Comparison of ENCODE assay signal across 26 mouse cellular contexts in genomic region chr1:57076696-57077095, GRCm38 (mm10).
DNase-seq lines count a peak whose midpoint lies in the region; ATAC-seq lines count a peak whose summit lies in the region.
"Had no signal": no experiment of that assay in that cellular context is flagged by ENCODE, and none has a peak within 500 bp of the region (broad histone marks: within the 10 kb centered on the region; RNA-seq: fewer than 3 reads in every experiment).

No protein-coding gene starts in this region.

- H3K36me3 ChIP-seq in embryonic facial prominence, embryonic 11.5 days (replicated peaks; ENCODE audit: control insufficient read depth, insufficient read depth, low read depth, low read length): no peaks in the 10 kb centered on the region
- H3K36me3 ChIP-seq in limb, embryonic 13.5 days: no peaks in the 10 kb centered on the region
- H3K36me3 ChIP-seq: forebrain, embryonic 10.5 days; G1E; hindbrain, embryonic 10.5 days; hindbrain, embryonic 13.5 days; intestine, embryonic 15.5 days had no signal

- H3K4me1 ChIP-seq in embryonic facial prominence, embryonic 11.5 days (ENCODE audit: control insufficient read depth, insufficient read depth, low read length): no peaks in the 10 kb centered on the region
- peaks cover 10% of the 10 kb centered on the region; the same call in 1 of the 2 replicates for H3K4me1 ChIP-seq in limb, embryonic 13.5 days
- H3K4me1 ChIP-seq: forebrain, embryonic 13.5 days; hindbrain, embryonic 13.5 days; intestine, embryonic 15.5 days had no signal

- no peak overlapping the region for H3K4me2 ChIP-seq in embryonic facial prominence, embryonic 11.5 days (ENCODE audit: low read depth, low read length)
- 0 out of 2 replicates have a peak overlapping the region, but pooled peaks have one; percentile 5 for H3K4me2 ChIP-seq in limb, embryonic 13.5 days (replicated peaks)
- H3K4me2 ChIP-seq: forebrain, embryonic 13.5 days; heart, embryonic 11.5 days; hindbrain, embryonic 13.5 days; intestine, embryonic 15.5 days had no signal

- peak; percentile 61 for DNase-seq in heart, adult 11 months
- no peak for DNase-seq in heart, postnatal 36 days
- DNase-seq in embryonic facial prominence, embryonic 11.5 days (ENCODE audit: low spot score): peak; percentile 59
- peak; percentile 45 for DNase-seq in forelimb bud, embryonic 11.5 days (ENCODE audit: low read depth, low spot score)
- DNase-seq in testis, postnatal 14 days (ENCODE audit: low spot score): no peak
- DNase-seq in right cerebral cortex, postnatal 14 days: no peak
- no peak for DNase-seq in gastrocnemius, adult 18-20 months (ENCODE audit: low spot score)
- DNase-seq: adrenal gland, adult 2 months; adrenal gland, postnatal 14 days; cerebellum, adult 11 months; cerebellum, adult 2 months; cerebellum, adult 9-11 months; cerebellum, postnatal 25 days; gastrocnemius, postnatal 36 days; kidney, adult 11 months had no signal

- no peaks in the 10 kb centered on the region for H3K27me3 ChIP-seq in embryonic facial prominence, embryonic 11.5 days (ENCODE audit: control insufficient read depth, insufficient read depth, low read length)
- peaks cover 4% of the 10 kb centered on the region for H3K27me3 ChIP-seq in limb, embryonic 13.5 days
- H3K27me3 ChIP-seq: CH12.LX; forebrain, embryonic 13.5 days; hindbrain, embryonic 13.5 days; intestine, embryonic 15.5 days had no signal

- no peaks in the 10 kb centered on the region for H3K9me3 ChIP-seq in embryonic facial prominence, embryonic 11.5 days (replicated peaks; ENCODE audit: control insufficient read depth, low read length)
- no peaks in the 10 kb centered on the region for H3K9me3 ChIP-seq in limb, embryonic 13.5 days
- H3K9me3 ChIP-seq: forebrain, embryonic 10.5 days; forebrain, embryonic 13.5 days; hindbrain, embryonic 10.5 days; hindbrain, embryonic 13.5 days; intestine, embryonic 15.5 days had no signal

- no peak overlapping the region for H3K27ac ChIP-seq in embryonic facial prominence, embryonic 11.5 days (replicated peaks; ENCODE audit: low read depth, low read length)
- H3K27ac ChIP-seq in limb, embryonic 13.5 days: no peak overlapping the region
- H3K27ac ChIP-seq: forebrain, embryonic 10.5 days; forebrain, embryonic 13.5 days; hindbrain, embryonic 10.5 days; hindbrain, embryonic 13.5 days; intestine, embryonic 15.5 days had no signal

- intact Hi-C loops in heart, postnatal 36 days (cut with DNase I): no loop called here

- H3K9ac ChIP-seq in embryonic facial prominence, embryonic 11.5 days (replicated peaks; ENCODE audit: low read length): no peak overlapping the region
- H3K9ac ChIP-seq in limb, embryonic 13.5 days: no peak overlapping the region
- H3K9ac ChIP-seq: forebrain, embryonic 13.5 days; hindbrain, embryonic 13.5 days; intestine, embryonic 15.5 days had no signal

- no peak overlapping the region for H3K4me3 ChIP-seq in embryonic facial prominence, embryonic 11.5 days (ENCODE audit: low read depth, low read length)
- no peak overlapping the region for H3K4me3 ChIP-seq in limb, embryonic 13.5 days
- H3K4me3 ChIP-seq: forebrain, embryonic 10.5 days; forebrain, embryonic 13.5 days; hindbrain, embryonic 10.5 days; hindbrain, embryonic 13.5 days; intestine, embryonic 15.5 days had no signal

- 17% methylated on average over 8 of the region's 8 CpGs for WGBS in embryonic facial prominence, embryonic 11.5 days
- 30% methylated on average over 8 of the region's 8 CpGs for WGBS in limb, embryonic 13.5 days

- no peak for ATAC-seq in embryonic facial prominence, embryonic 11.5 days (replicated peaks; ENCODE audit: insufficient number of reproducible peaks, low FRiP score, low TSS enrichment, low read depth)
- ATAC-seq in limb, embryonic 13.5 days (ENCODE audit: low FRiP score, low read depth): no peak
- ATAC-seq: forebrain, embryonic 13.5 days; forebrain, embryonic 16.5 days; hindbrain, embryonic 16.5 days; intestine, embryonic 15.5 days had no signal

Comparison
In these comparisons a context has a peak if more than half of its experiments do, and no peak if none do; other contexts are left out.
1. DNase-seq: peak in heart, adult 11 months (single experiment), embryonic facial prominence, embryonic 11.5 days (single experiment) and forelimb bud, embryonic 11.5 days (single experiment); none in heart, postnatal 36 days (0 of 2), testis, postnatal 14 days (single experiment), right cerebral cortex, postnatal 14 days (single experiment) and gastrocnemius, adult 18-20 months (single experiment).